Mouse (Mus musculus) lung, postnatal 10 days (tissue): Measurements from ENCODE around the gene Coro6.

Source experiments
- DNase-seq: peaks from one replicate; pipeline ENCODE4 v3.0.0; 2021

The Coro6 gene

DNA sequence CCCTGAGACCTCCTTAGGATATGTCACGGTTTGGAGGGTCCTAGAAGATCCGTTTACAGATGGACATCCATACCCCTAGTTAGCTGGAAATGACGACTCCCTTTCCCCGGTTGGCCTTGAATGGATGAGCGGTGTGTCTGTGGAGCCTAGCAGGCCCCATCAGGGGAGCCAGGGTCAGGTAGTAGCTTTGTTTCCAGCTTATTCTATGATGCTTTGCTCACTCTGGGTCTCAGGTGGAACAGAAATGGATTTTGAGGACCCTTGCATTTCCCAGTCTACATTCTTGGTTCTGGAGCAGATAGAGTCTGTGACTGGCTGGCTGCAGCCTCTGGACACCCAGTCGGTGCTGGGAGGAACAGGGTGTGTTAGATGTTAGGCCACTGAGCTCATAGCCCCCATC is 32.6 kb downstream of the Coro6 start:
- no peak for DNase-seq

DNA sequence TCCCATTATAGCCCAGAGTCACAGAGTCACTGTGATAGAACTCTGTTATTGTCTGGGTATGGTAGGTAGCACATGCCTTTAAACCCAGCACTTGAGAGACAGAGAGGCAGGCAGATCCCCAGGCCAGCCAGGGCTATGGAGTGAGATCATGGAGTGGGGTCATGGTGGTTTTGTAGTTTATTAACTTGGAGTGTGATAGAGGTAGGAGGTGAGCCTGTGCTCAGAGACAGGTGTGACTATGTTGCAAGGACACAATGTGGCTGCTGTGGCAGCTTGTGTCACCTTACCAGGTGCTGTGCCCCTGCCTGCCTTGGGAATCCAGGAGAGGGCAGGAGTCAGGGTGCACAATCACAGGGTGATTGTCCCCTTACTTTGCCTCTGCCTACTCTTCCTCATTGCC is 33.3 kb downstream of the Coro6 start:
- DNase-seq: no peak

- DNase-seq: peak; percentile 95
Measured at GRCm38 (mm10) chr11:77497341-77497756, 35.1 kb downstream of the Coro6 start.

- DNase-seq: peak; percentile 79
Measured at GRCm38 (mm10) chr11:77497851-77498250, 35.6 kb downstream of the Coro6 start.

DNA sequence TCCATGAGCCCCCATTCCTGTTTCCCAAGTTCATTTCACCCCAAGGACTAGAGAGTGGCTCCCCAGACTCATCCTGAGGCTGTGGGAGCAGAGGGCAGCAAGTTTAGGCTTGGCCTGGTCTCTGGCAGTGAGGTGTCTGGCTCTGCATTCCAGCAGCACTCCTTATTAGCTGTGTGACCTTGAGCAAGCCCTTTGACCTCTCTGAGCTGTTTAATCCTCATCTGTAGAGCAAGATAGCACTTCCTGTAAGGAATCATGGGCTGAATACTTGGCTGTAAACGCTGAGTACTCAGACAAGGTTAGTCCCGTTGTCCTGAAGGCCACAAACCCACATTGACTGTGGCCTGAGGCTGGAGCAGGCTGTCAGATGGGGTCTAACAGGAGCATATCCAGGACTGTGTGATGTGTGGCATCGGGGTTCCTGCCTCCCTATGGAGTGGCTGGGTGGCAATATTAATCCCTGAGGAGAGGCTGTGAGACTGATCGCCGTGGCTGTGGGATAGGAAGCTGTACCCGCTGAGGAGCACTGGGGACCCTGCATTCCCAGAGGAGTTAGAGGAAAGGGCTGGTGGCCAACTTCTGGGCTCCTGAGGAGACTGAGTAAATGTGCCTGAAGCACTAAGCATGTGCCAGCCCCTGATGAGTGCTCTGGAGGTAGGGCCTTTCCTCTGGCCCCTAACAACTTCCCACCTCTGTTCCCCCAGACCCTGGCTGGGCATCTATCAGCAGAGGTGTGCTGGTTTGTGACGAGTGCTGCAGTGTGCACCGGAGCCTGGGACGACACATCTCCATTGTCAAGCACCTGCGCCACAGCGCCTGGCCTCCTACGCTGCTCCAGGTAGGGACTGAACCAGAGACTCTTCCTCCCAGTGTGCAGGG is 36.3 kb downstream of the Coro6 start:
- no peak for DNase-seq

GRCm38 (mm10) chr11:77499354-77499753 is 37.1 kb downstream of the Coro6 start:
- DNase-seq: no peak

DNA sequence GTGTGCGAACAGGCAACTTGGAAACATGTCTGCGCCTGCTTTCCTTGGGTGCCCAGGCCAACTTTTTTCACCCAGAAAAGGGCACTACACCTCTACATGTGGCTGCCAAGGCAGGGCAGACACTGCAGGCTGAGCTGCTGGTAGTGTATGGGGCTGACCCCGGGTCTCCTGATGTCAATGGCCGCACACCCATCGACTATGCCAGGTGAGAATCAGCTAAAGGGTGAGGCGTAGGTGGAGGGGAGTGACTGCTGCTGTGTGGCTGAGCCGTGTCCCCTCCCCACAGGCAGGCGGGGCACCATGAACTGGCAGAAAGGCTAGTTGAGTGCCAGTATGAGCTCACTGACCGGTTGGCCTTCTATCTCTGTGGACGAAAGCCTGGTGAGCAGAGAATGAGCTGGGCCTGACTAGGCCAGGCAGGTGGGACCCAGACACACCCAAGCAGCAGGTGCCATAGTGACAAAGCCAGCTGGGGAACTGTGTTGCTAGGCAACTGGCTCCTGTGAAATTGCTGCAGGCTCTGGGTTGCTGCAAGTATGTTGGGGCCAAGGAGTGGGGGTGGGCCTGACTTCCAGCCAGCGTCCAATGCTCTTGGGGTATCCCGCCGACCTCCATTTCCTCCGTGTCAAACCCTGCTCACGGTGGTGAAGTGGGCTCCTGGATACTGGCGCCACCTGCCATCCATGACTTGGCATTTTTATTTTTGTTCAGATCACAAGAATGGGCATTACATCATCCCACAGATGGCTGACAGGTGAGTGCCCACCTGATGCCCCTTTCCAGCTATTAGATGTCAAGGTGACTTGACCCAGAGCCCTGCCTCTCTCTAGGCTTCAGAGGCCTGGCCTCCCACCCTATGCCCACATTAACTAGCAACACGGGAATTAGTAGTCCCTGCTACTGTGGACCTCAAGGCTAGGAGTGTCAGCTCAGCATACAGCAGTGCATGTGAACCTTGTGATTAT is 38.4 kb downstream of the Coro6 start:
- no peak for DNase-seq

- DNase-seq: peak; percentile 87
Measured at GRCm38 (mm10) chr11:77501392-77501791, 39.2 kb downstream of the Coro6 start.

DNA sequence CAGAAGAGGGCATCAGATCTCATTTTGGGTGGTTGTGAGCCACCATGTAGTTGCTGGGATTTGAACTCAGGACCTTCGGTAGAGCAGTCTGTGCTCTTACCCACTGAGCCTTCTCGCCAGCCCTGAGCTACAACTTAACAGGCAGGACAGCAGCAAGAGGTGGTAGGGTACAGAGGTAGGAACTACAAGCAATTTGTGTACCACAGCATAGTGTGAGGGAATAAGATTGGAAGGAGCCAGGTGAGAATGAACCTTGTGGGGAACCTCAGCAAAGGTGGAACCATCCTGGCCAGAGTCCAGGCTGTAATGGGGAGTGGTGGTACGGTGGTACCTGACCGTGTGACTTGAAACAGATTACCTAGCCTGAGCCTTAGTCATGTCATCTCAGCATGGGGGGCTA is 39.8 kb downstream of the Coro6 start:
- DNase-seq: no peak

GRCm38 (mm10) chr11:77502481-77502880 is 40.3 kb downstream of the Coro6 start:
- DNase-seq: no peak

DNA sequence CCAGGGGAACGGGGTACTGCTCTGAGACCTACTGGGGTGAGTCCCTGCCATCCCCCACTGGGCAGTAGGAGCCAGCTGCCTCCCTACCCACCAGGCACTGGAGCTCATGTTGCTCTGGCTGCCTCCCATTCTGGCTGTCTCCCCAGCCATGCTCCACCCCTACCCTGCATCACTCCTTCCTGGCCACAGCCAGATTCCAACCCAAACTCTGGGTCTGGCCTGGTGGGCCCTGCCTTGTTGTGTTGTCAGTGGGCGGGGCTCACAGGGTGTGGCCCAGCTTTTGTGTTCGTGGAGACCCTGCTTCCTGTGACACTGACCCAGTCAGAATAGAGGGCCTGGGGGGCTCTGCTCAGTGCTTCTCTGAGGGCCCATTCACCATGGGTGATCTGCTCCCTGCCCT is 41.3 kb downstream of the Coro6 start:
- DNase-seq: peak; percentile 86

DNA sequence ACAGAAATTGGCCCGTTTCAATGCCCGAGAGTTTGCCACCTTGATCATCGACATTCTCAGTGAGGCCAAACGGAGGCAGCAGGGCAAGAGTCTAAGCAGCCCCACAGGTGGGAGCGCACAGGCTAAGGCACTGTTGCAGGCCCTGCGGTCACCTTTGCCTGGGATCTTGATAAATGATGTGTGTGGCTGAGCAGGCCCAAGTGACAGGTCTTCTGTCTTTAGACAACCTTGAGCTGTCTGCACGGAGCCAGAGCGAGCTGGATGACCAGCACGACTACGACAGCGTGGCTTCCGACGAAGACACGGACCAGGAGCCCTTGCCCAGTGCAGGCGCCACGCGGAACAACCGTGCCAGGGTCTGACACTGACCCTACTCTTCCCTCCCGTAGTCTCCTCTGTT is 42.2 kb downstream of the Coro6 start:
- no peak for DNase-seq

GRCm38 (mm10) chr11:77505291-77505980 is 43.2 kb downstream of the Coro6 start:
- DNase-seq: no peak

DNA sequence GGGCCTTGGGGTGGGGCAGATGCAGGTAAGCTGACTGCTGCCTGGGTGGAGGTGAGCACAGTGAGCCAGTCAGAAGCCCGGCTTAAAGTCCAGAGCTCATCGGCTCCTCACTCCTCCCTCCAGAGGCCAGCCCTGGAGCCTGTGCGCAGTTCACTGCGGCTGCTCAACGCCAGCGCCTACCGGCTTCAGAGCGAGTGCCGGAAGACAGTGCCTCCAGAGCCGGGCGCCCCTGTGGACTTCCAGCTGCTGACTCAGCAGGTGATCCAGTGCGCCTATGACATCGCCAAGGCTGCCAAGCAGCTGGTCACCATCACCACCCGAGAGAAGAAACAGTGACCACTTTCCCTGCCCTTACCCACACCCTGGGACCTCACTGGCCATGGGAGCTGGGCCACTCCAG is 44.1 kb downstream of the Coro6 start:
- DNase-seq: no peak

GRCm38 (mm10) chr11:77506941-77507340 is 44.7 kb downstream of the Coro6 start:
- DNase-seq: no peak

- no peak for DNase-seq
Measured at GRCm38 (mm10) chr11:77507426-77507825, 45.2 kb downstream of the Coro6 start.

DNA sequence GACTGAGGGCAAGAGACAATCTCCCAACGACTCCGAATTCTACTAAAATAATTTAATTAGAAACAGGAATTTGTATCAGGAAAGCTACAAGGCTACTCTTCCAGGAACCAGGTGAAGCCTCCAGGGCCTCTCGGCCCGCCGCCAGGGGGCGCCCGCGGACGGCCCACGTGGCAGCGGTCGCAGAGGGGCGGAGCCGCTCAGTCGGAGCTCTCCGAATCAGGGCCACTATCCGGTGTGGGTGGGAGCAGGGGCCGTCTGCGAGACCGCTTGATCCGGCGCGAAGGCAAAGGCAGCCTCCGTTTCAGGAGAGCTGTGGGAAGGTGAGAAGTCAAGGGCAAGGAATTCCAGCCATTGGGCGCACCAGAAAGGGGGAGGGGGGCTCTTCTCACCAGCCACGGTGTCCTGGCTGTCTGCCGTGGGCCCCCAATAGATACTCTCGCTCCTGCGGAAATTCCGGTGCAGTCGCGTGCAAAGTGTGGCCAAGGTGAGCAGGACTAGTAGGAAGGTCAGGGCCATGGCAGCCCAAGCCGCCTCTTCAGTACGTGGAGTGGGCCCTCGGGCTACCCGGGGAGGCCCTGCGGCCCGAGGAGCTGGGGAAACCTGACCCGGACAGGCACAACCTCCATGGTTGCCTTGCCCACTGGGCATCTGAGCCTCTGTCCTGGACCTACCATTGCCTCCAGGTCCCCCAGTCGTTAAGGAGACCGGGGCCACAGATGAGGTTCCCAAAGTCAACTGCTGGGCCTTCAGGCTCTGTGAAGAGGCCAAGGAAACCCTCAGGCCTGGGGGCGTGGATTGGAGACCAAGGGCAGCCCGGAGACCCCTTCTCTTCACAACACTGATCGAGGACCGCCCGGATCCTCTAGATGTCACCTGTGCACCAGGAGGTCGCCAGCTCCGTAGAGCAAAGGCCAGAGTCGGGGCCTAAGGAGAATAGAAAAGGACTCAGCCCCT is 46.1 kb downstream of the Coro6 start:
- peak; percentile 91 for DNase-seq

DNA sequence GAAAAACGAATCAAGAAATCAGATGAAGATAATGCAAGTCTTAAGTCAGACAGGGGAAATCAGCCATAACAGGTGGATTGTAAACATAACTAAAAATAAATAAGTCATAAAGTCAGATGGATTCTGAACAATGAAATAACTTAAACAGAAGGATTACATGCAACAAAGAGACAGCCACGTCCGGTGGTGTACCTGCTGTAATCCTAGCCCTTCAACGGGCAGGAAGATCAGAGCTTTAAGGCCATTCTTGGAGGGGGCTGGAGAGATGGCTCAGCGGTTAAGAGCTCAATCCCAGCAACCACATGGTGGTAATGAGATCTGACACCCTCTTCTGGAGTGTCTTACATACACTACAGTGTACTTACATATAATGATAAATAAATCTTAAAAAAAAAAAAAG is 49.1 kb downstream of the Coro6 start:
- DNase-seq: no peak

GRCm38 (mm10) chr11:77512891-77513810 is 50.9 kb downstream of the Coro6 start:
- peak; percentile 91 for DNase-seq

DNA sequence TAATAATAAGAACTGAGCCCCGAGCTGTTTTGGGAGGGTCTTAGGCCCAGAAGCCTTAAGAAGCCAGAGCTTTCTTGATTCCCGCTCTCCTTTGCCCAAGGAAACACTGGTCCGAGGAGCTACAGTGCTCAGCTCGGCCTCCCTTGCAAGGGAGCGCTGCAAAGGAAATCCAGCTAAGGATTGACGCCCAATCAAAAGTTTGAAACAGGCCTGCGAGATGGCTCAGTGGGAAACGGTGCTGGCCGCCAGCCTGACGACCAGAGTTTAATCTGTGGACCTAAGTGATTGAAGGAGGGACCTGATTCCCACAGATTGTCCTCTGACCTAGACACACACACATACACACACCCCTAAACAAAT is 51.6 kb downstream of the Coro6 start:
- no peak for DNase-seq

DNA sequence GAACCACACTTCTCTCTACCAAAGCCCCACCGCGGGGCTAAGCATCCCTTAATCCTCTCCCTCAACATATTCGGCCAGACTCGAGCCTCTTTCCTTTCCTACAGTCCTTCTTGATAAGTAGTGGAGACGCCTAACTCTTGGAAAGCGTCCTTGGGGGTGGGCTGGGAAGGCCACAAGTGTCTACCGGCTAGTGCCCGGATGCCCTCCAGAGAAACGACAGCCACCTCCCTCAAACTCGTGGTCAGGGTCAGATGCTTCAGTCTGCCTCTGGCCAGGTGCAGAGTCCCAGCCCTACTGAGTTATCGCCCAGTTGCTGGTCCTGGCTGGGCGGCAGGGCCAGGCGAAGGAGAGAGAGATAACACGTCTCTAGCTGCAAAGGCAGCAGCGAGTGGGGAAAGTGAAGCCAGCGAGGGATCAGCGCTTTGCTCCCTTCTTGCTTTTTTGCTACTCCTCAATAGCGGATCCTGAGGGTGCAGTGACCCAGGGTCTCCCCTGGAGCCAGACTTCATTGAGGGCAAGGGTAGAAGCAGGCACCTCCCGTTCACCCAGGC is 52.1 kb downstream of the Coro6 start:
- DNase-seq: no peak
